8 mouse cellular contexts compared by ENCODE assay signal in the genomic region with DNA sequence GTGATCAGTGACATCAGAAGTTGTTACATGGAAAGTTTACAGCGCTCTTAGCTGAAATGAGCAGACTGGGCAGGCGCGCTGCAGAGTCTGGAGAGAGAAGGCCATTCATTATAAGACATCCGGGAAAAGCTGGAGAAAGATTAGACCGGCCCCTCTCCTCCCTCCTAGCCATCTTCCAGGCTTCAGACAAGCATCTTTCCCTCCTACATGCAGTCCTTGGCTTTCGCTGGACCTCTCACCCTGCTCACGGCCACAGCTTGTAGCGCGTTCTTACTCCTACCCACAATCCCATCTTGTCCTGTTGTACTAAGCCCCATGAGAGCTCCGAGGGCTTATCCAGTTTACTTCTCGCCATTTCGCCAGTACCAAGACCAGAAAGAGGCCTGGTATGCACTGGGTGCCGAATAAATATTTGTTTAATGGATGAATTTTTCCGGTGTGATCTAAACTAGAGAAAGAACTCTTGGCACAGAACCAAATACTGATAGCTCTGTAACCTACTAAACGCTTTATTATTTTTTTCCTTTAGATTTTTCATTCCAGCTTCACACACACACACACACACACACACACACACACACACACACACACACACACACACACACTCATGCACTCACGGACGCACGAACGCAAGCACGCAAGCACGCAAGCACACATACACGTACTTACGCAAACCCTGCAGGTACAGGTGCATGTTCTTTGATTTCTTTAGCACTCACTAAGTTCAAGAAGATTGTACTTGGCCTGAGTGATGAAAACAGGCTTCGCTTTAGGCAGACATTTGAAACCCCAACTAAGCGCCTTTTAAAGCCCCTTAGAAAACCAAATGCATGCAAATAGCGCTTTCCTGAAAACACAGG. TPM values are rescaled to one million over a fixed set of nuclear protein-coding genes. Genes with fewer than 3 reads are reported as not detected.
A peak's percentile ranks its signal among the peaks of the same experiment; 100 is the strongest.
DNase-seq lines count a peak whose midpoint lies in the region; ATAC-seq and TF ChIP-seq lines count a peak whose summit lies in the region.

No protein-coding gene starts in this region.

- no peak for TF ChIP-seq CTCF in liver, adult 2 months (IDR thresholded peaks at IDR 0.05; ENCODE audit: low read depth, low read length)

- WGBS in neural tube, embryonic 11.5 days: 21% methylated on average over 26 of the region's 26 CpGs
- WGBS in forebrain, embryonic 16.5 days: 23% methylated on average over 26 of the region's 26 CpGs
- WGBS in liver, adult 2 months: 39% methylated on average over 26 of the region's 26 CpGs
- 11% methylated on average over 26 of the region's 26 CpGs for WGBS in stomach, embryonic 14.5 days

- H3K27me3 ChIP-seq in neural tube, embryonic 11.5 days (ENCODE audit: control insufficient read depth, insufficient read depth, low read length): 0 out of 2 replicates have a peak, but pooled peaks cover 2% of the 10 kb centered on the region
- no peaks in the 10 kb centered on the region for H3K27me3 ChIP-seq in forebrain, embryonic 16.5 days (replicated peaks; ENCODE audit: control insufficient read depth, insufficient read depth, low read length)
- no peaks in the 10 kb centered on the region for H3K27me3 ChIP-seq in liver, adult 2 months (ENCODE audit: control insufficient read depth, insufficient read depth, low read length)
- no peaks in the 10 kb centered on the region for H3K27me3 ChIP-seq in stomach, embryonic 14.5 days (ENCODE audit: control insufficient read depth, insufficient read depth, low read length)

- peaks cover 6% of the 10 kb centered on the region; the same call in 1 of the 2 replicates for H3K4me1 ChIP-seq in neural tube, embryonic 11.5 days (ENCODE audit: control insufficient read depth, insufficient read depth, low read length)
- H3K4me1 ChIP-seq in forebrain, embryonic 16.5 days (replicated peaks; ENCODE audit: control insufficient read depth, insufficient read depth, low read length): peaks cover 12% of the 10 kb centered on the region
- H3K4me1 ChIP-seq in liver, adult 2 months (ENCODE audit: control insufficient read depth, insufficient read depth, low read length): peaks cover 4% of the 10 kb centered on the region
- peaks cover 7% of the 10 kb centered on the region; the same call in 1 of the 2 replicates for H3K4me1 ChIP-seq in stomach, embryonic 14.5 days (ENCODE audit: control insufficient read depth, insufficient read depth, low read length)

- no peak for TF ChIP-seq POLR2A in liver, adult 2 months (IDR thresholded peaks at IDR 0.05; ENCODE audit: extremely low read depth, insufficient read depth, low read length)

- DNase-seq in neural tube, embryonic 11.5 days (ENCODE audit: low spot score): no peak
- no peak for DNase-seq in neural tube, embryonic 10.5 days (ENCODE audit: extremely low spot score, low spot score)
- DNase-seq in liver, adult 2 months (ENCODE audit: extremely low read depth, low read depth, low spot score): peak; percentile 34
- no peak for DNase-seq in spleen, adult 18-20 months
- no peak for DNase-seq in left cerebral cortex, adult 11 months (ENCODE audit: low spot score)
- DNase-seq in adrenal gland, adult 18-20 months (ENCODE audit: low spot score in 2 of 2): no peak

- peak overlapping the region; percentile 22 for H3K4me2 ChIP-seq in neural tube, embryonic 11.5 days (ENCODE audit: low read depth)
- H3K4me2 ChIP-seq in forebrain, embryonic 16.5 days (ENCODE audit: low read length): peak overlapping the region; percentile 53
- peak overlapping the region; percentile 42 for H3K4me2 ChIP-seq in stomach, embryonic 14.5 days (replicated peaks; ENCODE audit: low read depth, low read length)

- no peaks in the 10 kb centered on the region for H3K79me2 ChIP-seq in liver, adult 2 months (ENCODE audit: control insufficient read depth, insufficient read depth, low read length)

- H3K9me3 ChIP-seq in neural tube, embryonic 11.5 days (ENCODE audit: control insufficient read depth, low read length): no peaks in the 10 kb centered on the region
- no peaks in the 10 kb centered on the region for H3K9me3 ChIP-seq in forebrain, embryonic 16.5 days (ENCODE audit: control insufficient read depth, low read length)
- H3K9me3 ChIP-seq in stomach, embryonic 14.5 days (ENCODE audit: control insufficient read depth, low read depth, low read length): no peaks in the 10 kb centered on the region

- H3K27ac ChIP-seq in neural tube, embryonic 11.5 days (ENCODE audit: low read depth, low read length): no peak overlapping the region
- no peak overlapping the region for H3K27ac ChIP-seq in forebrain, embryonic 16.5 days (ENCODE audit: low read length)
- H3K27ac ChIP-seq in liver, adult 2 months (replicated peaks; ENCODE audit: insufficient read depth, low read depth, low read length): no peak overlapping the region
- peak overlapping the region; percentile 53; the same call in 1 of the 2 replicates for H3K27ac ChIP-seq in stomach, embryonic 14.5 days (ENCODE audit: low read length)

- no peaks in the 10 kb centered on the region for H3K36me3 ChIP-seq in neural tube, embryonic 11.5 days (ENCODE audit: control insufficient read depth, insufficient read depth, low read length)
- no peaks in the 10 kb centered on the region for H3K36me3 ChIP-seq in forebrain, embryonic 16.5 days (ENCODE audit: control insufficient read depth, insufficient read depth)
- no peaks in the 10 kb centered on the region for H3K36me3 ChIP-seq in liver, adult 2 months (ENCODE audit: control insufficient read depth, insufficient read depth, low read length)
- no peaks in the 10 kb centered on the region for H3K36me3 ChIP-seq in stomach, embryonic 14.5 days (ENCODE audit: control insufficient read depth, insufficient read depth, low read length)

- no peak for ATAC-seq in neural tube, embryonic 11.5 days (ENCODE audit: insufficient read depth, low FRiP score, low TSS enrichment)
- peak; percentile 26; the same call in 1 of the 2 replicates for ATAC-seq in forebrain, embryonic 16.5 days
- ATAC-seq in stomach, embryonic 14.5 days (ENCODE audit: insufficient number of reproducible peaks, insufficient read depth, low FRiP score, low read depth): peak; percentile 58; the same call in 1 of the 2 replicates

- no peak overlapping the region for H3K4me3 ChIP-seq in neural tube, embryonic 11.5 days (ENCODE audit: low read depth, low read length)
- H3K4me3 ChIP-seq in forebrain, embryonic 16.5 days (replicated peaks; ENCODE audit: low read length): peak overlapping the region; percentile 22
- H3K4me3 ChIP-seq in liver, adult 2 months (ENCODE audit: insufficient read depth, low read depth, low read length): no peak overlapping the region
- peak overlapping the region; percentile 7; the same call in 1 of the 2 replicates for H3K4me3 ChIP-seq in stomach, embryonic 14.5 days (ENCODE audit: low read depth, low read length)

- no peak overlapping the region for H3K9ac ChIP-seq in neural tube, embryonic 11.5 days (ENCODE audit: low read length)
- peak overlapping the region; percentile 48; the same call in 1 of the 2 replicates for H3K9ac ChIP-seq in forebrain, embryonic 16.5 days (replicated peaks; ENCODE audit: low read depth, low read length)
- no peak overlapping the region for H3K9ac ChIP-seq in liver, adult 2 months (ENCODE audit: low read depth, low read length)
- no peak overlapping the region for H3K9ac ChIP-seq in stomach, embryonic 14.5 days (replicated peaks; ENCODE audit: low read depth, low read length)

RNA-seq across cellular contexts. Expression of gene Enc1, which starts 41.4 kb away (rescaled TPM):
- 23.6 and 24.3 TPM in 2 replicates for polyA plus RNA-seq in neural tube, embryonic 11.5 days (2014; fragmentation: Nextera tagmentation; extraction: Ambion mirVana)
- 133 and 143 TPM in 2 replicates for polyA plus RNA-seq in forebrain, embryonic 16.5 days (2015; fragmentation: Nextera tagmentation; extraction: Ambion mirVana)
- 2.3 and 2.6 TPM in 2 replicates for total RNA-seq in liver, adult 2 months (2014; rRNA removed)
- polyA plus RNA-seq in liver, adult 2 months (2012; rRNA removed): 1.3 TPM in 2 replicates
- 7.9 and 9.2 TPM in 2 replicates for polyA plus RNA-seq in stomach, embryonic 14.5 days (2014; fragmentation: Nextera tagmentation; extraction: Ambion mirVana)
- total RNA-seq in adrenal gland, adult 18-20 months (2021): 10 to 100 TPM in 1 of 2 experiments, 1 to 10 TPM in 1; 6.2 to 10.6 TPM

Comparison
In these comparisons a context has a peak if more than half of its experiments do, and no peak if none do; other contexts are left out.
1. H3K4me3 ChIP-seq: peak in forebrain, embryonic 16.5 days (single experiment) and stomach, embryonic 14.5 days (single experiment); none in neural tube, embryonic 11.5 days (single experiment) and liver, adult 2 months (single experiment).
2. Peak in every context shown above with its lines, with median percentiles within 50 percentile points of each other: H3K4me2 ChIP-seq.